Mouse (Mus musculus) CD8-positive naive resting alpha-beta T cell, adult 2 months (primary cell): Measurements from ENCODE around the gene Gm9887.

Experiments used
- DNase-seq, 2 experiments: peaks; one replicate each; pipeline ENCODE4 v3.0.0; 2022; ENCODE audit warnings: low read depth in 2 of 2, low spot score in 2 of 2

Gene Gm9887

DNA sequence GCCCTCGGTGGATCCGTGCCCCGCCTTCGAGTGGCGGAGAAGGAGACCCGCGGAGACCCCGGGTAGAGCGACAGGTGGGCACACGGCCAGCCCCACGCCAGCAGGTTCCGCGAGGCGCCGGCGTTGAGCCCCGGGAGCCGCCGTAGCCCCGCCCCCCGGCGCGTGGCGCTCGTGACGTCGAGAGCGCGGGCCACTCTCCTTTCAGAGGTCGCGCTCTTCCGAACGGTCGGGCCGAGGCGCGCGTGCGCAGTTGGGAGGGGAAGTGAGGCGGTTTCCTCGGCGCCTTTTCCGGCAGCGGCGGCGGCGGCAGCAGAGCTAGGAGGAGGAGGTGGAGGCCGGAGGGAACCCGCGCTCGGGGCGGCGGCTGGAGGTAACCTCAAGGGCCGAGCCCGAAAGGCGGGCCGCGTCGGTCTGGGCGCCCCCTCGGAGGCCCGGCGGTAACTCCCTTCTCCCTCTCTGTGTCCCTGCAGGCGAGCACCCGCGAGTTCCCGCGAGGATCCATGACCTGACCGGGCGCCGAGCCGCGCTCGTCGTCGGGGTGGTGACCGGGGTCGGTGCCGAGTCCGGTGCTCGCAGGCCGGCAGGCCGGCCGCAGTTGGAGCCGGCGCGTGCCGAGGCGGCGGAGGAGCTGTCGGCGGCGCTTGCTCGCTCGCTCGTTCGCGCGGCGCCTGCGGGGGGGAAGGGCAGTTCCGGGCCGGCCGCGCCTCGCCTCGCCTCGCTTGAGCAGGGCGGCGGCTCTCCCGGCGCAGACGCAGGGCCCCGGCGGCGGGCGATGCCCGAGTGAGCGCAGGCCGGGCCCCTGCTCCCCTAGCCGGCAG lies at the start of gene Gm9887, which contains the start of gene Arf6:
Gm9887 (minus strand) TSS at position 605 of the 818 bp plus-strand sequence.
Arf6 (plus strand) TSS at position 297 of the 818 bp plus-strand sequence.
- DNase-seq = peak; percentile 97

DNA sequence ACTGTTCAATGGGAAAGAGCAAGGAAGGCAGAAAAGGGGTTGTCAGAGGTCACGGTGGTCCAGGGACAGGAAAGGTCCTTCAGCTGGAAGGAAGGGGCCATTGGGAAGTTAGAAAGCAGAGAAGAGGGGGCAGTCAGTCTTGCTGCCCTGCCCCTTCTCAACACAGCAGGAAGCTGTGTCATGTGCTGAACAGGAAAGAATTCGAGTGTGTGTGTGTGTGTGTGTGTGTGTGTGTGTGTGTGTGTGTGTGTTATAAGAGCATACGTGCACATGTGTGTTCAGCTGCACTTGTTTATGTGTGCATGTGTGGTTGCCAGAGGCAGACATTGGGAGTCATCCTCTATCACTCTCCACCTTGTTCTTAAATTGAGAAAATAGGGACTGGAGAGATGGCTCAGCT lies 48.5 kb upstream of the Gm9887 start:
- DNase-seq = peak; percentile 19 to 34

DNA sequence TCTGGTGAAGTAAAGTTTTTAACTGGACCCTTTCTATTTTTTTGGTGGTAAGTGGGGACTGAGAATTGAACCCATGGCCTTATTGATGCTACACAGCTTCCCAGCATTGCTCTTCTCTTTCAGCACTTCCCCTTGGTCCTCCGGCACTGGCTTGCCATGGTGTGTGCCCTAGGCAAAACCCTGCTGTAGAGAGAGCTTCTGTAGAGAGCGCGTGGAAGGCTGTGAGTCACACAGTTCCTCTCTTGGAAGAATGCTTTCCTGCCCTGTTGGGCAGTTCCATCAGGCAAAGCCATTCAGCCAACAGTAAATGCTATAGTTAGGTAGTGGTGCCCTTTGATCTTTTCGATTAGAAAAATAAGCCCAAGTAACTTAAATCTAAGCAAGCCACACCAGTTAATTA lies 47.3 kb upstream of the Gm9887 start:
- DNase-seq = no peak

DNA sequence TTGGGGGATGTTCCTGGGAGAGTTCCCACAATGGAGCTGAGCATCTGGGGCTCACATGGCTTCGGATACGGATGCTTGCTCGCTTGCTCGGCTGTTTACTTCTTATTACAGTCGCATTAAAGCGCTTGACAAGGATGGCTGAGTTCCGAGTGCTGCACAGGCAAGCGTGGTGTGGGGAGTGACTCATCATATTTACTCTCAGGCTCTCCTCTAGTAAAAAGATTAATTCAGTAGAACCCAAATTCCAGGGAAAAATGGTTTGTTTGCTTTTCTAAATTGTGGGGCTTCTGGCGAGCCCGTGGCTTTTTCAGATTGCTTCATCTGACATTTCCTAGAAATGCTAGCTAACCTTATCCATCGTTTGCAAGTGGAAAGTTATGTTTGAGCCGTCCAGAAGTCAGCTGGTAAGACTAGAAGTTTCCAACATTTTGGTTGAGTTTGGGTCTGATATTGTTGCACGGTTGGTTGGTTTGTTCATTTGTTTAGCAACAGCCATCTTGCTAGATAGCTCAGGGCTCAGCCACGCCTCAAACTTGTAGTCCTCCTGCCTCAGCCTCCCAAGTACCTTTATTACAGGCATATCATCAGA lies 46.9 kb upstream of the Gm9887 start:
- DNase-seq = no peak

DNA sequence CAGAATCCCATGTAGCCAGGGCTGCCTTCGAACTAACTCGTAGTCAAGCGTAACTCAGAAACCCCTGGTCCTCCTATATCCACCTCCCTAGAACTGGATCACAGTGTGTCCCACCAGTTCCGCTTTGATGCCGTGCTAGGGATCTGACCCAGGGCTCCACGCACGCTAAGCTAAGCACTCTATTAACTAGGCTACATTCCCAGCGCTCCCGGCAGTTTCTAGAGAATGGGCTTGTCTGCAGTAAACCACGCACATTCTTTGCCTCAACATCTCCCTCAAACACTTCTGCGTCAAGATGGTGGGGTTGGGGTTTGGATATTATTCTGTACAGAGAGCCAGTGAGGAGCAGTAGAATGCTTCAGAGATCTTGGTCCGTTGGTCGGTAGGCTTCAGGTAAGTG lies 46.3 kb upstream of the Gm9887 start:
- DNase-seq = no peak

DNA sequence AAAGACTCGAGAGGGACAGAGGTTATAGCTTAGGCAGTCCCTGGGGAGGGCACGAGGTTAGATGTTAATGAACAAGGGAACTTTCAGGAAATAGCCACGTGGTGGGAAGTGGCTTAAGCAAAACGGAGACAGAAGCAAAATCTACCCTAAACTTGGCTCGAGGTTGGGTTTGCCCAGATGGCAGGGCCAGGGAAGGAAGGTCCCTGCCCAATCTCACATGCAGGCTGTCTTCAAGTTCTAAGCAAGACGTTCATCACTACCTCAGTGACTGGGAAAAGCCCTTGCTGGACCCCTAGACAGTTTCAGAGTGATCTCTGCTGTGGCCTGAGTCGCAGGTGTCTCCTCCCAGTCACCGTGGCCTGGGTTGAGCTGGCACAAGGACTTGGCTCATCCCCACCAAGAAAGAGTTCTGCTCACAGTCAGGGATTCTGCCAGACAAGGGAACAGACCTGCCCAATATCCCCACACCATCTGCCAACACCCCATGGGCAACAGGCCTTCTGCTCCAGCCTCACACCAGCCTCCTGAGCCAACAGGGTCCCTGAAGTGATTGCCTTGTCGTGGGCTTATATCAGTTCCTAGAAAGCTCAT lies 45.5 kb upstream of the Gm9887 start:
- DNase-seq = no peak

DNA sequence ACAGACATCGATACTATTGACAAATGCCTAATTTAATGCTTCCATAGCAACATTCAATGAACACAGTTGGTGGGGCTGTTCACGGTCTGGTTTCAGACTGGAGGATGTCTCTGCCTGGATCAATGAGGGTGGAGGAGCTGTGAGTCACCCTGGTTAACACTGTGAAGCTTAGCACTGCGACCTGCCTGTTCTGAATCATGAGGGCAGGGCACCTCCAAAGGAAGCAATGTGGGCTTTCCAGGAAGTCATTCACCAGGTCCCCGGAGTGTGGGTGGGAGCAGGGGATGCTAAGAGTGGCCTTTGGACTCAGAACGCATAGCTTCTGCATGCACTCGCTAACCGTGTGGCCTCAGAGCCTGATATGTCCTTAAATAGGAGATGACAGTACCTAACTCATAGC lies 44.5 kb upstream of the Gm9887 start:
- DNase-seq = no peak

DNA sequence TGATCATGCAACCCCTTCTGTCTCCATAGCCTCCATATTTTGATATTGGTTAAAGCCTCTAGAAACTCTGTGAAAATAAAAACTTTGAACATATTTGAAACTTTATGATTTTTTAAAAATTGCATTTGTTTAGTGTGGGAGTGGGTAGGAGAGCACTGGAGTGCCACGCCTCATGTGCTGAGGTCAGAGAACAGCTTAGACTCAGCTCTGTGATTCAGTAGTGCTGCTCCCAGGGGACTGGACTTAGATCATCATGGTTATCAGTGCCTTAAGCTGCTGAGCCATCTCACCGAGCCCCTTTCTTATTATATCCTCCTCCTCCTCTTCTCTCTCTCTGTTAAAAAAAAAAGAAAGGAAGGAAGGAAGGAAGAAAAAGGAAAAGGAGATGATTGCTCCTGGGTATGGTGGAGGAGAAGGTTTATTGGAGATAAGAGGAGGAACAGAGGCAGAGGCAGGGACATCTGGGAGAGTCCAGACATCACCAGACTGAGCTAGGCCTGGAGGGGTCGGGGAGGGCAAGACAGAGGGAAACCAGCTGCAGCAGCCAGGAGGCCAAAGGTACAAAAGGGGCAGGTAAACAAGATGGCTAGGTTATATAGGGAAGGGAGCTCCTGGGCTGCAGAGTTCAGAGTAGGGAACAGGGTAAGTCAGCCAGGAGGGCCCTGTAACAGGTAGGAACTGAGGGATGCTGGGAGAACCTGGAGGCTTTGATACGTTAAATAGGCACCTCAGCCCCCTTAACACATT lies 42.7 kb upstream of the Gm9887 start:
- no peak for DNase-seq

DNA sequence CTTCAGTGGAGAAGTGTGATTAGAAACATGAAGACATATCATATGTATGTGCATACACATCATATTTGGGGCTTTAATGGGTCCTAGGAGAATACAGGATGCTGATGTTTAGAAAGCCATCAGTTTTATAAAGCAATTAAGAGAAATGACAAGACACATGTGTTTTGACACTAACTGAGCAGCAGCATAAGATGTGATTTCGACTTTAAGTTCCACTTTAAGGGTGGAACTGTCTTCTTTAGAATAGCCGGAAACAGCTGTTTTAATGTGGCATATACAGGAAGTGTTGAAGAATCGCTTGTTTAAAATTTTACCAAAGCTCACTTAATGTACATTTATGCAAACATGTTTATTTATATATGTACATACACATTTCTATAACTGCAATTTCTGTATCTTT lies 41.0 kb upstream of the Gm9887 start:
- no peak for DNase-seq

DNA sequence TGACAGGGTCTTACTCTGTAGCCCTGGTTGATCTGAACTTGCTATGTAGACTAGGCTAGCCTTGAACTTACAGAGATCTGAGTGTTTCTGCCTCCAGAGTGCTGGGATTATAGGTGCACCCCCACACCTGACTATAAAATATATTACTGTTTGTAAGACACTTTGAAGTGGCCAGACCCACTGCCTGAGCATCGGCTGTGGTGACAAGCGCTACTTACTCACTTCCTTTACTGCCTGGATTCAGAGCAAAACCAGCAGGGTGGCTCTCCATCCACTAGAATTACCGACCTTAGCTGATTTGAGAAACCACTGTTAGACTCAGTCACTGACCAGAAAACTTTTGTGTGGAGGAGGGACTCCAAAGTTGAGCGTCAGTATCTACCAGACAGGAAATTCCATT lies 39.7 kb upstream of the Gm9887 start:
- no peak for DNase-seq

DNA sequence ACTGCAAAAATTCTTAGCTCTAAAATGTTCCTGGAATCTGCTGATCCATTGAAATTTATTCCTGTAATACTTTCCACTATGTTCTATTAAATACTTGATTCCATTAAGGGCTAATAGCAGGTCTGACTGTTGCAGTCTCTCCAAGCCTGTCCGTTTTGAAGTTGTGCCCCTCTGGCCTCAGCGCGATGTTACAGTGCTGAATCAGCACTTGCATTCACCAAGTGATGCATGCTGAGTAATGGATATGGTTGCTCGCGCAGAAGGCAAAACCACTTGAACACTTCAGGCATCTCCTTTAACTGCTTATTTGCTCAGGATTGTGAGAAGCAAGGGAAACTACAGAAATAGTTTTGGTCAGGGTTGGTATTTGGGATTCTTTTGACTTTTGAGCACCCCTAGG lies 38.5 kb upstream of the Gm9887 start:
- DNase-seq = no peak

DNA sequence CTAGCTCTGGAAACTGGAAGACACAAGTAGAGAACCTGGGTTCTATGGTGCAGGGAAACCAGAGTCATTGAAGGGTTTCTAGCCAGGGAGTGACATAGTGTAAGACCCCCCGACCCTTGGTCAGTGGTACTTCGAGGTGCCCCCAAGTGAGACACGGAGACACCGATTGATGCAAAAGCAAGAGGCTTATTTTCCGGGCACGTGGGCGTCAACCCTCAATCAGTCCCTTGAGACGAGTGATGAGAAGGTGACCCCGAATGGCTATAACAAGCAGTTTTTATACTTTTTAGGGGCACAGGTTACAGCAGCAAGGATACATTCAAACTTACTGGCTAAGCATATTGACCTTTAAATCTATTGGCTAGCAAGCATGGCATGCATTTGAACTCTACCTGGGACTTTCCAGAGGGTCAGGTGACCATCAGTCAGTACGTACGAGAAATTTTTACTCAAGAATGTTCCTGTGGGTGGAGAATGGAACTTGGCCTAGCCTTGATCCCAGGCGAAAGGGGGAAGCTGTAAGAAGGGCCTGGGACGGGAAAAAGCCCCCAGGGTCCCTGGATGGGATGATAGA lies 30.4 kb upstream of the Gm9887 start:
- no peak for DNase-seq

DNA sequence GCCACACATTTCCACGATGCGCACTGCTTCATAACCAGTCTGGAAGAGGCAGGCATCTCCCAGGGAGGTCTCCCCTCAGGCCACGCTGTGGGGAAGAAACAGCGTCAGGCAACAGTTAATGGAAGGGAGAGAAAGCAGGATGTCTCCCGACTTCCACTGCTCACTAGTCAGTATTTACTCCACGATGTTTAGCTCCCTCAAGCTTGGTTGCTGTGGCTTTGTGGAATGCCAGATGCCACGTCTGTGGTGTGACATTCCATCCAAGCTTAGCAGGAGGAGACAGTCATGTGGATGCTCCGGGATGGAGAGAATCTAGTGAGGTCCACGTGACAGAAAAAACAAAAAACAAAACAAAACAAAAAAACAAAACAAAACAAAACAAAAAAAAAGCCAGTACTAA lies 29.8 kb upstream of the Gm9887 start:
- no peak for DNase-seq

DNA sequence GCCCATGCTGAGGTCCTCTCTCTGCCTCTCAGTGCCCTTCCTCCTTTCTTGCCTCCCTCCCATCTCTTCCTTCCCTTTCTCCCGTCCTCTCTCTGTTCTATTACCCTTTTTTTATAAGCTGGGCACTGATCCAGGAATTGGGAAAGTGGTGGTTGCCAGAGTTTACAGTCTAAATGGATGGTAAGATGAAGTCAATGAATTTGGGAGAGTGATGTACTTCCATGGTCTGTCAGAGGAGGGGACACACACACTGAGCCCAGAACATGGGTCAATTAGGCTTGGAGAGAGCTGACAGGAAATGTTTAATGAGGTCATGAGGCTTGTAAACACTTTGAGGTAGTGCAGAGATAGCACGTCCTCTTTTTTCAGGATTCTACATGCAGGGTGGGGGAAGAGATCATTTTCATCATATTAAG lies 28.6 kb upstream of the Gm9887 start:
- no peak for DNase-seq

DNA sequence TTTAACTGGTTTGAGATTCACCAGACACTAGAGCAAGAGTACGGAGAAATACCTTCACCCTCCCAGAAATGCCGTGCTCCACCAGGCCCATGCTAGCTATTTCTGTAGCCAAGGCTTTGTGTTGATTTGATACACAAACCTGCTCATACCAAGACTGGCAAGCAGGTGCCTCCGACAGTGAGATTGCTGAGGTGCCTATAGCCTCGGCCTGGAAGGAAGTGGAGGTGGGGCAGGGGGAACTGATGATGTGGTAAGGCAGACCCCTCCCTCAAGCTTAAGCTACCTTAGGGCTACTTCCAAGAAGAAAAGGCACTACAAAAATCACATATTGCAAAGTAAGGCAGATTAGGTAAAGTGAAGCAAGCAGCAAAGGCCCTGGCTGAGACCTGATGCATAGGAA lies 28.1 kb upstream of the Gm9887 start:
- DNase-seq = no peak

DNA sequence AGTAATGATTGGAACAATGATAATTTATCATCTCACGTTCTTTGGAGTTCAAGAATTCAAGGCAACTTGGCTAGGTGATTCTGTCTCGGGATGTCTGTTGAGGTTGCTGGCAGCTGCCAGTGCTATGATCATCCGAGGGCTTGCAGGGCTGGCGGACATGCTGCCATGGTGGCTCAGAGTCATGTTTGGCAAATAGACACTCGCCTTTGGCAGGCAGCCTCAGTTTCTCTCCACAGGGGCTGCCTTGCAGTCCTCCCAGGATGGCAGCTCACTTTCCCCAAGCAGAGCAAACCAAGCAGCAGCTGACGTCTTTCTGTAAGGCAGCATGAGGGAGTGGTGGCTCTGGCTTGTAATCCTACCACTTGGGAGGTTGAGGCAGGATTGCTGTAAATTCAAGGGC lies 22.2 kb upstream of the Gm9887 start:
- DNase-seq = no peak

DNA sequence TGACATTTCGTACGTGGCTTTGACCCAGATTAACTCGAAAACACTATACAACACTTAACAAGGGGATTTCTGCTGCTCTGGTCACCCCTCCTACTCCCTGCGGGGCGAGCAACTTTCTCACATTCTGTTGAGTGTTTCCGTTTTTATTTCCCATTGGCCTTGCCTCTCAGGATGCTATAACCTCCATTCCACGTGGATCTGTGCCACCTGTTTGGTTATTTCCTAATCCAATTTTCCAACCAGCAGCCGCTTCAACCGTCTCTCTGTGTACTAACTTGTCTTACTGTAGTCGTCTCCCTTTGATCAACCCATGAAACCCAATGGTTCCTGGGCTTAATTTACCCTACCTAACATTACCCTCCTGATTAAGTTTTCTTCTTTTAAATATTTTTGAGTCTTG lies 20.8 kb upstream of the Gm9887 start:
- no peak for DNase-seq

DNA sequence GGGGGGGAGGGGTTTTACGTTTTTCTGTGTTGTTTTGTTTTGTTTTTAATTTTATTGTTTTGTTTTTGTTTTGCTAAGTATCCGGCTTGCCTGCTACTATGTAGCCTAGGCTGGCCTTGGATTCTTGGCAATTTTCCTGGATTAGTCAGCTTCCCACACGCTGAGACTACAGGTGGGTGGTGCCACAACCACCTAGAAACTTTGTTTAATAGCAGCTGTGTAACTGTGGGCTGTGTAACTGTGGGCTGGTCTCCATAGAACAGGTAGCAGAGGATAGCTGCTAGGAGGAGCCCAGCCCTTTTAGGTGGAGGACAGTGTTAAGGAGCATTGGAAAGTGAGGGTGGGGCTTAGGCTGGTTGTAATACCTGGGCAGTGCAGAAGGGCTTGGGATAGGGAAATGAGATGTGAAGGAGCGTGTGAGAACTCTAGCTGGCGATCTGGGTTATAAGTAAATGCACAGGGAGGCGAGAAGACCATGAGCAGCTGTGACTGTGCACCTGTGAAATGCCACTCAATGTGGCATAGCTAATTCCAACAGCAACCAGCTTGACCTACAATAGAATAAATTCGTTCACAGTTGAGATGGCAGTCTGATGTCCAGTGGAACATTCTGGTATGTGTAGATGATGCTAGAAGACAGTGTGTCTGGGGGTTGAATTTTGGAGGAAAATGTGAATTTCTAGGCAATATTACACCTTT lies 17.9 kb upstream of the Gm9887 start:
- DNase-seq = no peak

DNA sequence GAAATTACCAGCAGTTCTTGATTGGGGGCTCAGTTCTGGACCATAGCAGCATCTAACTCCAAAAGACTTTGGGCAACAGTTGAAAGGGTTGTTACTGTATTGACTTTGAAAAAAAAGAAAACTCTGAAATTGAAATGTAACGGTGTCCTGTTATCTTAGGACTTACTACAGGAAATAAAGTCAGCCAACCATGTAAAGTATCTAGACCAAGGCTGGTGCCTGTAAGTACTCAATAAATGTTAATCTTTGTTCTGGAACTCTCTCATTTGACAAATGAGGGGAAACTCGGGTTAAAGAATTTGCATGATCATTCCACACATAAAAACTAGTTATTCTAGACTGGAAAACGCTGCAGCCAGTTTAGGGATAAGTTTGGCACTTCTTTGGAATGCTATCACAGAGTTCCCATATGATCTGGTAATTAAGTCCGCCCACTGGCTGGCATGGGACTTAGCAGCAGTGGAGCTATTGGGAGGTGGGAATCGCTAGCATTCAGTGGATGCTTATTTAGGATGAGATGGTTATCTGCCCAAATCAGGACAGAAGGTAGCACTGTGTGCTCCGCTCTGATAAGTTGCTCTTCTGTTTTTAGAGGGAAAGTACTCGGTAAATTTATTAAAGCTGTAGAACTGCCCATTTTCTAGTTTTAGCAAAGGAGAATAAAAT lies 17.1 kb upstream of the Gm9887 start:
- no peak for DNase-seq

DNA sequence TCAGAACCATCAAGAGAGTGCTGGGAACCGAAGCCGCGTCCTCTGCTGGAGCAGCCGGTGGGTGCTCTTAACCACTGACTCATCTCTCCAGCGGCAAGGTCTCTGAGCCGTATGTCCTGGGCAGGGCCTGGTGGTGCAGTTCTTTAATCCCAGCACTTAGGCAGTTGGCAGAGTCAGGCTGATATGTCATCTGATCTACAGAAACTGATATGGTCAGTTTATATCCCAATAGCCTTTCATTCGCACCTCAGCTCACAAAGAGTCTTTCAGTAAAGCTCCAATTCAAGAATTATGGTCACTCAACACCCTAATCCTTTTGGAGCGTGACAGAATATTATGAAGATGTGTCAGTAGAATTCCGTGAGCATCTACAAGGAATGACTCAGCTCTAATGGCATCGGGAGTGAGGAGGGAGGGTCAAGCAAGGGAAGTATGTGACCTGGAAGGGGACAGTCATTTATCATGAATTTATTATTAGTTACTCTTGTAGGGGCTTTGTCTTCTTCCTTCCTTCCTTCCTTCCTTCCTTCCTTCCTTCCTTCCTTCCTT lies 16.1 kb upstream of the Gm9887 start:
- DNase-seq = no peak
